Mouse (Mus musculus) macrophage (primary cell): ENCODE results near the gene Nlrc3. TPM values are rescaled to one million over a fixed set of nuclear protein-coding genes. Genes with fewer than 3 reads are reported as not detected.

Experiments used
- H3K27ac ChIP-seq: fragments of 350-480 bp; formaldehyde crosslinking; 2 replicates; pipeline ENCODE4 v1.9.0; 2021
- H3K36me3 ChIP-seq: fragments of 350-480 bp; formaldehyde crosslinking; 2 replicates; pipeline ENCODE4 v1.9.0; 2021; ENCODE audit errors: inconsistent target
- H3K4me3 ChIP-seq: fragments of 350-480 bp; formaldehyde crosslinking; 2 replicates; pipeline ENCODE4 v1.9.0; 2021; ENCODE audit errors: inconsistent target
- H3K79me2 ChIP-seq: fragments of 350-480 bp; formaldehyde crosslinking; 2 replicates; pipeline ENCODE4 v1.9.0; 2021; ENCODE audit errors: inconsistent target
- WGBS: methylation state at CpG from one replicate; pipeline ENCODE4 v1.1.7; 2026; ENCODE audit warnings: inconsistent platforms; ENCODE audit not compliant: missing documents; 5-methylcytosine and 5-hydroxymethylcytosine counted together
- polyA plus RNA-seq: library from polyadenylated mRNA; stranded (reverse); fragments of 250-400 nt; gene quantifications from 3 replicates; pipeline ENCODE4 v1.2.4, GENCODE M21; 2018; ENCODE audit warnings: inconsistent platforms

The Nlrc3 gene
- polyA plus RNA-seq, 1 experiment from 2014 or later: 5.7 TPM

- no peak overlapping the region for H3K27ac ChIP-seq
- H3K79me2 ChIP-seq: no peaks in the 10 kb centered on the region
- 92% methylated on average over 3 of the region's 3 CpGs for whole genome bisulfite sequencing
- no peak overlapping the region for H3K4me3 ChIP-seq
- H3K36me3 ChIP-seq: no peaks in the 10 kb centered on the region
Measured at GRCm38 (mm10) chr16:3965534-3965933, 10.9 kb downstream of the Nlrc3 start.

GRCm38 (mm10) chr16:3964990-3965389, 11.4 kb downstream of the Nlrc3 start:
- H3K79me2 ChIP-seq: no peaks in the 10 kb centered on the region
- WGBS: 84% methylated on average over 10 of the region's 10 CpGs
- H3K4me3 ChIP-seq: no peak overlapping the region
- no peaks in the 10 kb centered on the region for H3K36me3 ChIP-seq
- no peak overlapping the region for H3K27ac ChIP-seq

- H3K36me3 ChIP-seq: 0 out of 2 replicates have a peak, but pooled peaks cover 3% of the 10 kb centered on the region
- H3K79me2 ChIP-seq: peaks cover 16% of the 10 kb centered on the region
- H3K27ac ChIP-seq: peak overlapping the region; percentile 76
- peak overlapping the region; percentile 27 for H3K4me3 ChIP-seq
- WGBS: 45% methylated on average over 2 of the region's 2 CpGs
Measured at GRCm38 (mm10) chr16:3959261-3959660, 17.2 kb downstream of the Nlrc3 start.

GRCm38 (mm10) chr16:3956369-3956768, 20.1 kb downstream of the Nlrc3 start:
- H3K27ac ChIP-seq: peak overlapping the region; percentile 35
- H3K36me3 ChIP-seq: 0 out of 2 replicates have a peak, but pooled peaks cover 14% of the 10 kb centered on the region
- H3K79me2 ChIP-seq: peaks cover 16% of the 10 kb centered on the region
- no peak overlapping the region for H3K4me3 ChIP-seq
- 80% methylated on average over 6 of the region's 6 CpGs for WGBS

GRCm38 (mm10) chr16:3951141-3951540, 25.3 kb downstream of the Nlrc3 start:
- WGBS: 81% methylated on average over 1 of the region's 1 CpGs
- peaks cover 19% of the 10 kb centered on the region; the same call in 1 of the 2 replicates for H3K36me3 ChIP-seq

GRCm38 (mm10) chr16:3934701-3935100, 41.7 kb downstream of the Nlrc3 start:
- Histone ChIP-seq H3K36me3 (peaks cover 9% of the 10 kb centered on the region), H3K4me3 (no peak overlapping the region), H3K27ac (no peak overlapping the region), H3K79me2 (no peaks in the 10 kb centered on the region)
- 78% methylated on average over 4 of the region's 4 CpGs for WGBS

More at GRCm38 (mm10) chr16:3951141-3951540, 25.3 kb downstream of the Nlrc3 start:
- no peak overlapping the region for H3K4me3 ChIP-seq
- H3K79me2 ChIP-seq: no peaks in the 10 kb centered on the region
- no peak overlapping the region for H3K27ac ChIP-seq

- Histone ChIP-seq H3K4me3 (no peak overlapping the region), H3K36me3 (peaks cover 9% of the 10 kb centered on the region), H3K79me2 (no peaks in the 10 kb centered on the region), H3K27ac (no peak overlapping the region)
- WGBS: 100% methylated on average over 1 of the region's 1 CpGs
Measured at GRCm38 (mm10) chr16:3934091-3934490, 42.3 kb downstream of the Nlrc3 start.

- 66% methylated on average over 6 of the region's 6 CpGs for WGBS
- H3K36me3 ChIP-seq: peaks cover 9% of the 10 kb centered on the region
- no peak overlapping the region for H3K27ac ChIP-seq
Measured at GRCm38 (mm10) chr16:3933536-3933935, 42.9 kb downstream of the Nlrc3 start.

GRCm38 (mm10) chr16:3929151-3929550, 47.3 kb downstream of the Nlrc3 start:
- WGBS: 37% methylated on average over 7 of the region's 7 CpGs
- peaks cover 12% of the 10 kb centered on the region for H3K36me3 ChIP-seq
- H3K27ac ChIP-seq: peak overlapping the region; percentile 57
- no peak overlapping the region for H3K4me3 ChIP-seq
- no peaks in the 10 kb centered on the region for H3K79me2 ChIP-seq

More at GRCm38 (mm10) chr16:3933536-3933935, 42.9 kb downstream of the Nlrc3 start:
- no peaks in the 10 kb centered on the region for H3K79me2 ChIP-seq
- H3K4me3 ChIP-seq: no peak overlapping the region

GRCm38 (mm10) chr16:3928582-3928981, 47.9 kb downstream of the Nlrc3 start:
- H3K36me3 ChIP-seq: peaks cover 18% of the 10 kb centered on the region
- no peak overlapping the region for H3K4me3 ChIP-seq
- 69% methylated on average over 1 of the region's 1 CpGs for WGBS
- H3K79me2 ChIP-seq: no peaks in the 10 kb centered on the region
- H3K27ac ChIP-seq: peak overlapping the region; percentile 57

- Histone ChIP-seq H3K4me3 (no peak overlapping the region), H3K36me3 (peaks cover 18% of the 10 kb centered on the region), H3K27ac (no peak overlapping the region), H3K79me2 (no peaks in the 10 kb centered on the region)
- 92% methylated on average over 4 of the region's 4 CpGs for WGBS
Measured at GRCm38 (mm10) chr16:3923966-3924365, 52.5 kb downstream of the Nlrc3 start.

GRCm38 (mm10) chr16:3923515-3923914, 52.9 kb downstream of the Nlrc3 start:
- Histone ChIP-seq H3K36me3 (peaks cover 18% of the 10 kb centered on the region), H3K4me3 (no peak overlapping the region), H3K27ac (no peak overlapping the region), H3K79me2 (no peaks in the 10 kb centered on the region)
- WGBS: 96% methylated on average over 3 of the region's 3 CpGs

- Histone ChIP-seq H3K27ac (no peak overlapping the region), H3K36me3 (peaks cover 18% of the 10 kb centered on the region), H3K79me2 (no peaks in the 10 kb centered on the region), H3K4me3 (no peak overlapping the region)
- WGBS: 94% methylated on average over 2 of the region's 2 CpGs
Measured at GRCm38 (mm10) chr16:3920756-3921155, 55.7 kb downstream of the Nlrc3 start.

- H3K79me2 ChIP-seq: no peaks in the 10 kb centered on the region
- peak overlapping the region; percentile 69 for H3K4me3 ChIP-seq
- peaks cover 8% of the 10 kb centered on the region; the same call in 1 of the 2 replicates for H3K36me3 ChIP-seq
- H3K27ac ChIP-seq: 0 out of 2 replicates have a peak overlapping the region, but pooled peaks have one; percentile 64
- WGBS: under 1% methylated on average over 20 of the region's 20 CpGs
Measured at GRCm38 (mm10) chr16:3909118-3909517, 67.3 kb downstream of the Nlrc3 start.

GRCm38 (mm10) chr16:3908537-3909111, 67.8 kb downstream of the Nlrc3 start, which contains the start of the genes 1700037C18Rik and Cluap1:
Gene 1700037C18Rik (minus strand): TSS chr16:3908689.
Gene Cluap1 (plus strand): TSS chr16:3908801.
- Histone ChIP-seq H3K79me2 (no peaks in the 10 kb centered on the region), H3K27ac (peak within 1 kb of the TSS; percentile 64), H3K4me3 (peak within 1 kb of the TSS; percentile 69), H3K36me3 (peaks cover 9% of the 10 kb centered on the region)
- WGBS: under 1% methylated on average over 33 of the region's 33 CpGs
